Mouse (Mus musculus): ENCODE data around the gene Gh.

DNA sequence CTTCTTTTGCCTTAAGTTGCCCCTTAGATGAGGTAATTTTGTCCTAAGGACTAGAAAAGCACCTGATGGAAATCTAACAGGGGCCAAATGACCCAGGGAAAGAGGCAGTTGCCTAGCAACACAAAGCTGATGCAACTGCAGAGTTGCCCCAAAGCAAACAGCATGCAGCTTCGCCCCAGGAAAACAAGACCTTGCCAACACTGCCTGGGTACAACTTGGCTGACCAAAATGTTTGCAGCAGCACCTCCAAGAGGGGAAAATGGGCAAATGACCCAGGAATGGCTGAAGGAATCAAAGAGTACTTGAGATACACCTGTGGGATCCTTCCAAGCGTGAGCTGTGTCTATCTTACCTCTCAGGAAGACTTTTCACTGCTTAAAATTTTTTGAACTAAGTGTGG, 9.8 kb downstream of the Gh start:
- TF ChIP-seq GATA1 (IDR thresholded peaks at IDR 0.05; ENCODE audit: low read length) (no peak), TAL1 (IDR thresholded peaks at IDR 0.05; ENCODE audit: low read length) (no peak)
